Mouse (Mus musculus): ENCODE results near the gene Rab14. TPM values are rescaled to one million over a fixed set of nuclear protein-coding genes. Genes with fewer than 3 reads are reported as not detected.

The Rab14 gene
- polyA plus RNA-seq, 1 experiment from 2014 or later = 426 TPM

Other genes with a start within 250 kb of the Rab14 start
- 3.5 and 4.4 TPM in 2 replicates for gene Traf1, start 239.3 kb downstream of the Rab14 start, polyA plus RNA-seq (2014; fragmentation: Nextera tagmentation; extraction: Ambion mirVana)
- gene Hc, start 139.7 kb downstream of the Rab14 start, polyA plus RNA-seq (2014; fragmentation: Nextera tagmentation; extraction: Ambion mirVana) = 0.26 and 0.68 TPM in 2 replicates
- gene AI182371, start 99.6 kb downstream of the Rab14 start, polyA plus RNA-seq (2014; fragmentation: Nextera tagmentation; extraction: Ambion mirVana) = 0.27 and 0.37 TPM in 2 replicates
- 9.5 and 11.4 TPM in 2 replicates for gene Cntrl, start 91.6 kb downstream of the Rab14 start, polyA plus RNA-seq (2014; fragmentation: Nextera tagmentation; extraction: Ambion mirVana)
- gene Gsn, start 55.3 kb upstream of the Rab14 start, polyA plus RNA-seq (2014; fragmentation: Nextera tagmentation; extraction: Ambion mirVana) = 19.3 and 38.1 TPM in 2 replicates
- gene Stom, start 135.9 kb upstream of the Rab14 start, polyA plus RNA-seq (2014; fragmentation: Nextera tagmentation; extraction: Ambion mirVana) = 14.2 and 20.8 TPM in 2 replicates
- gene 4930568D16Rik, start 166.6 kb upstream of the Rab14 start, polyA plus RNA-seq (2014; fragmentation: Nextera tagmentation; extraction: Ambion mirVana) = not detected in 2 replicates
- not detected in 2 replicates for gene 4930402F06Rik, start 196.1 kb upstream of the Rab14 start, polyA plus RNA-seq (2014; fragmentation: Nextera tagmentation; extraction: Ambion mirVana)

Measured in neural tube, embryonic 14.5 days (tissue).